In genomic region chr10:126458523-126458922, GRCm38 (mm10) we compare ENCODE assay signal across 18 mouse cellular contexts.
DNase-seq lines count a peak whose midpoint lies in the region; ATAC-seq and TF ChIP-seq lines count a peak whose summit lies in the region.
"Had no signal": no experiment of that assay in that cellular context is flagged by ENCODE, and none has a peak within 500 bp of the region (broad histone marks: within the 10 kb centered on the region; RNA-seq: fewer than 3 reads in every experiment).

No protein-coding gene starts in this region.

- no peaks in the 10 kb centered on the region for H3K4me1 ChIP-seq in stomach, postnatal 0 days (replicated peaks; ENCODE audit: control insufficient read depth, insufficient read depth)
- H3K4me1 ChIP-seq: heart, embryonic 10.5 days; lung, embryonic 15.5 days had no signal

- no peak for ATAC-seq in stomach, postnatal 0 days (ENCODE audit: low FRiP score, low TSS enrichment)
- ATAC-seq: hindbrain, embryonic 16.5 days; midbrain, embryonic 16.5 days; Patski had no signal

- WGBS in stomach, postnatal 0 days: 61% methylated on average over 5 of the region's 5 CpGs

- H3K36me3 ChIP-seq in stomach, postnatal 0 days (ENCODE audit: control insufficient read depth, insufficient read depth, low read length): no peaks in the 10 kb centered on the region
- H3K36me3 ChIP-seq: heart, embryonic 10.5 days; lung, embryonic 15.5 days had no signal

- no peak overlapping the region for H3K4me2 ChIP-seq in stomach, postnatal 0 days (replicated peaks; ENCODE audit: low read depth)
- H3K4me2 ChIP-seq: lung, embryonic 15.5 days had no signal

- no peak for TF ChIP-seq EP300 in stomach, postnatal 0 days (optimal IDR thresholded peaks at IDR 0.05)

- H3K9me3 ChIP-seq in stomach, postnatal 0 days (ENCODE audit: control insufficient read depth, low read length): no peaks in the 10 kb centered on the region
- H3K9me3 ChIP-seq: heart, embryonic 10.5 days; lung, embryonic 15.5 days had no signal

- no peak overlapping the region for H3K4me3 ChIP-seq in stomach, postnatal 0 days (ENCODE audit: low read depth, low read length)
- H3K4me3 ChIP-seq: heart, embryonic 10.5 days; lung, embryonic 15.5 days had no signal

- peak; percentile 53 for DNase-seq in gastrocnemius, postnatal 14 days
- DNase-seq in gastrocnemius, adult 18-20 months (ENCODE audit: low spot score): no peak
- peak; percentile 8 for DNase-seq in 3134 (ENCODE audit: extremely low read depth, insufficient read length, low spot score)
- peak; percentile 11 for DNase-seq in 3T3-L1 (ENCODE audit: low read depth, low spot score)
- DNase-seq in layer of hippocampus, adult 8-10 months (ENCODE audit: low spot score in 2 of 2): peak; percentile 18 to 23
- no peak for DNase-seq in embryo, embryonic 9.5 days (ENCODE audit: extremely low spot score)
- DNase-seq in stomach, postnatal 0 days (ENCODE audit: low spot score): no peak
- DNase-seq: adrenal gland, postnatal 36 days; heart, postnatal 14 days; kidney, adult 2 months; kidney, postnatal 36 days; liver; thymus, postnatal 25 days had no signal

- H3K9ac ChIP-seq in stomach, postnatal 0 days (ENCODE audit: low read length): no peak overlapping the region
- H3K9ac ChIP-seq: lung, embryonic 15.5 days had no signal

- no peaks in the 10 kb centered on the region for H3K27me3 ChIP-seq in stomach, postnatal 0 days (ENCODE audit: control insufficient read depth, insufficient read depth, low read length)
- H3K27me3 ChIP-seq: lung, embryonic 15.5 days; Patski had no signal

- H3K27ac ChIP-seq in stomach, postnatal 0 days (replicated peaks): no peak overlapping the region
- H3K27ac ChIP-seq: heart, embryonic 10.5 days; lung, embryonic 15.5 days had no signal

- no peak for TF ChIP-seq CTCF in stomach, postnatal 0 days (IDR thresholded peaks at IDR 0.05; ENCODE audit: low read depth)

- intact Hi-C loops in gastrocnemius, postnatal 14 days (cut with DNase I; ENCODE audit: low total_unique reads): no loop called here

Comparison
In these comparisons a context has a peak if more than half of its experiments do, and no peak if none do; other contexts are left out.
1. DNase-seq: peak in gastrocnemius, postnatal 14 days (single experiment), 3134 (single experiment), 3T3-L1 (single experiment) and layer of hippocampus, adult 8-10 months (2 of 2); none in gastrocnemius, adult 18-20 months (single experiment), embryo, embryonic 9.5 days (single experiment) and stomach, postnatal 0 days (single experiment).